Mouse (Mus musculus) embryonic facial prominence, embryonic 12.5 days (tissue): Measurements from ENCODE around the gene Nyx. TPM values are rescaled to one million over a fixed set of nuclear protein-coding genes. Genes with fewer than 3 reads are reported as not detected.

ENCODE experiments used
- ATAC-seq: fragments of 200-750 bp; cut with Nextera tagmentation; 2 replicates; pipeline ENCODE4 v1.8.0; 2017; ENCODE audit not compliant: insufficient number of reproducible peaks, insufficient read depth, low FRiP score, low TSS enrichment
- H3K27ac ChIP-seq: fragments of 300-500 bp; sonication (generic); 2 replicates; pipeline ENCODE4 v1.5.1; 2016; ENCODE audit warnings: mild to moderate bottlenecking
- H3K27me3 ChIP-seq: fragments of 300-500 bp; sonication (generic); 2 replicates; pipeline ENCODE4 v1.6.1; 2016; ENCODE audit warnings: mild to moderate bottlenecking, moderate library complexity
- H3K36me3 ChIP-seq: fragments of 300-500 bp; sonication (generic); 2 replicates; pipeline ENCODE4 v1.6.1; 2016; ENCODE audit warnings: mild to moderate bottlenecking
- H3K4me1 ChIP-seq: fragments of 300-500 bp; sonication (generic); 2 replicates; pipeline ENCODE4 v1.6.1; 2016
- H3K4me2 ChIP-seq: fragments of 300-500 bp; sonication (generic); replicated peaks from 2 replicates; pipeline ENCODE4 v1.6.1; 2016; ENCODE audit warnings: mild to moderate bottlenecking, moderate library complexity
- H3K4me3 ChIP-seq: fragments of 300-500 bp; sonication (generic); 2 replicates; pipeline ENCODE4 v1.5.1; 2016; ENCODE audit warnings: mild to moderate bottlenecking
- H3K9ac ChIP-seq: fragments of 300-500 bp; sonication (generic); 2 replicates; pipeline ENCODE4 v1.6.1; 2016; ENCODE audit warnings: mild to moderate bottlenecking, moderate library complexity
- H3K9me3 ChIP-seq: fragments of 300-500 bp; sonication (generic); 2 replicates; pipeline ENCODE4 v1.6.1; 2016; ENCODE audit warnings: mild to moderate bottlenecking, moderate library complexity
- WGBS: fragments of 180-500 bp; shearing (Covaris S2); methylation state at CpG from one replicate; pipeline ENCODE4 v1.1.7; 2016; 5-methylcytosine and 5-hydroxymethylcytosine counted together
- polyA plus RNA-seq: library from polyadenylated mRNA; unstranded; fragments of >200 nt; fragmentation: Nextera tagmentation; extraction: Ambion mirVana; gene quantifications from 2 replicates; pipeline ENCODE4 v1.2.1, GENCODE M21; 2016

Nyx gene
- polyA plus RNA-seq, 1 experiment from 2014 or later = 0.06 TPM

DNA sequence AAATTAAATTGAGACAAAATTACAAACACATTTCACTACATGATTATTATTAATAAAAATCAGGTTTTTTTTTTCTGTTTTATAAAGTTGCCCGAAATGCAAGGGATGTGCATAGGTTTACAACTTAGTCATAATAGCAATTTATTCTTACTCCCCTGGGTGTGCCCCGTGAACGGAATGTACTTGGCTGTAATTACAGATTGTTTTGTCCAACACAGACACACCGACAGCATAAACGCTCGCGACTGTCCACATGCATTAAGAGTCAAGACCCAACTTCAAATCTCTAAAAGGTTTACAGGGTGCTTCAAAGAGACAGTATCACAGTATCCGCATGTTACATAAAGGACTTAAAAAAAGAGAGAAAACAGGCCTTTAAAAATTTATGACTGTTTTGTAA lies 55.4 kb downstream of the Nyx start:
- no peaks in the 10 kb centered on the region for H3K4me1 ChIP-seq
- 87% methylated on average over 8 of the region's 8 CpGs for whole genome bisulfite sequencing
- no peak overlapping the region for H3K9ac ChIP-seq
- H3K36me3 ChIP-seq = no peaks in the 10 kb centered on the region; the same call in 1 of the 2 replicates
- no peaks in the 10 kb centered on the region for H3K27me3 ChIP-seq
- no peak overlapping the region for H3K4me2 ChIP-seq
- no peaks in the 10 kb centered on the region for H3K9me3 ChIP-seq
- H3K4me3 ChIP-seq = no peak overlapping the region
- H3K27ac ChIP-seq = no peak overlapping the region
- ATAC-seq = no peak

Other genes starting within 250 kb of the Nyx start
- gene Ddx3x, start 185.1 kb upstream of the Nyx start, polyA plus RNA-seq = 152 and 163 TPM in 2 replicates
- gene Gpr34, start 166.0 kb downstream of the Nyx start, polyA plus RNA-seq = 1.6 and 2.3 TPM in 2 replicates
- gene Gpr82, start 195.3 kb downstream of the Nyx start, polyA plus RNA-seq = 0.57 and 0.65 TPM in 2 replicates